Mouse (Mus musculus): ENCODE data around the gene Gm20388.

Gene Gm20388

DNA sequence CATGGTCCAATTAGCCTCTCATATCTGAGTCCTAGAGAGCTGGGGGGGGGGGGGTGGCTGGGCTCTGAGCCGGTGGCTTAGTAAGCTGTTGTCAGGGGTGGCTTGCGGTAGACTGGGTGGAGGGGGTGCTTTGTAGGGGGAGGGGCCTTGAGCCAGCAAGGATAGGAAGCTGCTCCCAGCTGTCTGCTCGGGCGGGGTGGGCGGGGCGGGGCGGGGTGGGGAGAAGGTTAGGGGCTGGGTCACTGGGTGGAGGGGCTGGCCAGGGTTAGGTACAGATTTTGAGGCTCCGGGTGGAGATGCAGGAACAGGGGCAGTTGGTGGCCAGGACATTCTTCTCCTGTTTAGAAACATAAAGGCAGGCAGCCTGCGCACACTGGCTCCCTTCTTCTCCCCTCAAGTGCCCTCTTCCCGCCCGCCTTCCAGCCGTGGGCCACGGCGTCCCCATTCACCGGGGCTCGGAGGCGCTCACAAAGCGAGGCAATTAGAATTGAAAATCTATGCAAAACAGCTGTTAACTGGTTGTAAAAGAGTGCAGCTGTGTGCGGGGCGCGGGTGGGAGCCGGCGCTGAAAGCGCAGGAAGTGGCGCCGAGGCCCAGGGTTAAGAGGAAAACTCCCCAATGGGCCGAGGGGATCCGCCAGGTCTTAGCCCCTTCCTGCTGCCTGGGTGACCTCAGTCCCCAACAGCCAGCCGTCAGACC lies 622.0 kb downstream of the Gm20388 start:
- DNase-seq (ENCODE audit: low spot score), result no peak

DNA sequence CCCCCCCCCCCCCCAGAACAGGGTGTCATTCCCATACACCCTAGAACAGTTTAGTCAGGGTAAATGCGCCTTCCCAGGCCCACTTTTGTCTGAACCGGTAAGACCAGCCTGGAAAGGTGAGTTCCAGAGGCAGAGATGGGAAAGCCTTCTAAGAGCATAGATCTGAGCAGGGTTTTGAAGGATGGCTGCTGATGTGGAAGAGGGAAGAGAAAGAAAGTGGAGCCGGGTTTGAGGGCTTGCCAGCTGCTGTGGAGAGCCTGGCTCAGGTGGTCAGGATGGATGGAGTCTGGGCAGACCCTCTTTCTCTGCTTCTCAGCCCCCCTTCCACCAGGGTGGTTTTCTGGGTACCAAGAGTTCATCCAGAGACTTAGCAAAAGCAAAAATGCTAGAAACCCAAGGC lies 622.7 kb downstream of the Gm20388 start:
- no peak for DNase-seq (ENCODE audit: low spot score)

DNA sequence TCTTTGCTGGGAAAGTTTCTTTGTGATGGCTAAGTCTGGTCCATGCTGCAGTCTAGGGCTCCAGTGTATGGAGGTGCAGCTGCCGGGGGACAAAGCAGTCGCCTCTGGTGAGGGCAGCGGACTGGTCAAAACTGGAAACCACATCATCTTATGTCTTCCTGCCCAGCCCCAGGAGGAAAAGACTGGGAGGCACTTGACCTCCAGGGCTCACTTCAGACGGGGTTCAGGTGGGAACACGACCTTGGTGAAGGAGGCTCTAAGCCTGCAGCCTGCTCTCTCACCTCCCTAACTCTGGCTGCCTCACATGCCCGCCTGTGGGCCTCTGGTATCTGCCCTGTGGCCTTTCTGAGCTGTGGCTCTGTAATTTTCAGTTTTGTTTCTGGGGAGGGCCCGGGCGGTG lies 623.4 kb downstream of the Gm20388 start:
- no peak for DNase-seq (ENCODE audit: low spot score)

DNA sequence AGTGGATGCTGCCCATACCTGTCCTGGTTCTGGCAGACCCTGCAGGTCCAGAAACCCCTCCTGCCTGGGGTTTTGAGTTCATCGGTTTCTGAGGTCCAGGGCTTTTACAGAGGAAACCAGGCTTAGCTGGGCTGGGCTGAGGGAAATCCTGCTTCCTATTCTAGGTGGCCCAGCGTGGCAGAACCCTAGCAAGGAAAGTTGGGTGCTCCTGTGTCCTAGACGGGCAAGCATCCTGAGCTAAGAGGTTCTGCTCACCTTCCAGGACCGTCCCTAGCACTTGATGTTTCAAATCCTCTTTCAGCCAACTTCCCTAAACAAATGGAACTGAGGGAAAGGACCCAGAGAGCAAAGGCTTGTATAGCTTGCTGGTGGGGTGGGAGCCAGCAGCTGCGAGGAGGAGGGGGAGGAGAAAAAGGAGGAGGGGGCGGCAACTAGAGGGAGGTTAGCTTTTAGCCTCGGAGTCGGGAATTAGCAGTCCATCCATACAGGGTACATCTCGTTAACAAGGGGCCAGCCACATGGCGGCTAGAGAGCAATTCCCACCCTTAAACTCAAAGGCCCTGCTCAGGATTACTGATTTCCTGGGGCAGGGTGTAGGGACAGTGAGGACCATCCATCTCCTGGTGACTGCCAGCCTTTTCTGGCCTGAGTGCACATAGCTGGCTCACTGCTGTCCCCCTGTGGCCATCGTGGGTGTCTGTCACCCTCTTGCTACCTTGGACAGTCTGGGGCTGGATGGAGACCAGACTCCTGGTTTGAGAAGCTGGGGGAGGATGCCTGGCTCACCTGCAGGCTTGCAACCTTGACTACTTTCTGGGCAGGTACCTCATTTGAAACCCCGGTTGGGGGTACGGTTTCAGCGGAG lies 624.1 kb downstream of the Gm20388 start:
- peak; percentile 79 for DNase-seq (ENCODE audit: low spot score)

DNA sequence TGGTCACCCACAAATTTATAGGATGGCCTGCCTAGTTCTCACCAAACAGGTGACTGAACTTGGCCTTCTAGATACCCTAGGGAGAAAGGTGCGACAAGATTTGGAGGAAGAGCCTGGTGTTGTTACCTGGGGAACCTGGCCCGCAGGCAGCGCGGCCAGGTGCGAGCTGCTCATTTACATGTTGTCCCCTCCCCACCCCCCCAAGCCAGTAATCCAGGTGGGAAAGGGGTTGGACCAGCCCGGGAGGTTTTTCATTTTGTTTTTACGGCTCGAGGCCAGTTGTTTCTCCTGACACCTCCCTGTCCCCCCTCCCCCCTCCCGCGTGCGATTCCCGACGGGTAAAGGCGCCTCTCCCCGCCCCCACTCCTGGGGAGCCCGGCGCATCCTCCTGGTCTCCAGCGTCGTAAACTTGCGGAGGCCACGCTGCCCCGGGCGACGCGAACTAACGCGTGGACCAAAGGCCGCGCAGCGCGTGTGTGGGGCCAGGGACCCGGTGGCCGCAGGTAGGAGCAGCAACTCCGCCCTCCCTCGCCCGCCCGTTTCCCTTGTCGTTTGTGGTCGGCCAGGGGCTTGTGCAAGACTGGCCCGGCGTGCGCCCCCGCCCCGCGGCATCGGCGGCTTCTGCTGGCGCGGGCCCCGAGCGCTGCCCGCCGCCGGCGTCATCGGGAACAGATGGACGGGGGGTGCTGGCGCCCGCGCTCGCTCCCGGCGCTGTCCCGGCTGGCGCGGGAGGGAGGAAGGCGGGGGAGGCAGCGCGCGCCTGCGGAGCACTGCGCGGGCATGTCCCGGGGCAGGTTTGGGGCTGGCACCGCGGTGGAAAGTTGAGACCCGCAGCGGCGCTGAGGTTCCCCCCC lies 625.0 kb downstream of the Gm20388 start:
- peak; percentile 57 for DNase-seq (ENCODE audit: low spot score)

DNA sequence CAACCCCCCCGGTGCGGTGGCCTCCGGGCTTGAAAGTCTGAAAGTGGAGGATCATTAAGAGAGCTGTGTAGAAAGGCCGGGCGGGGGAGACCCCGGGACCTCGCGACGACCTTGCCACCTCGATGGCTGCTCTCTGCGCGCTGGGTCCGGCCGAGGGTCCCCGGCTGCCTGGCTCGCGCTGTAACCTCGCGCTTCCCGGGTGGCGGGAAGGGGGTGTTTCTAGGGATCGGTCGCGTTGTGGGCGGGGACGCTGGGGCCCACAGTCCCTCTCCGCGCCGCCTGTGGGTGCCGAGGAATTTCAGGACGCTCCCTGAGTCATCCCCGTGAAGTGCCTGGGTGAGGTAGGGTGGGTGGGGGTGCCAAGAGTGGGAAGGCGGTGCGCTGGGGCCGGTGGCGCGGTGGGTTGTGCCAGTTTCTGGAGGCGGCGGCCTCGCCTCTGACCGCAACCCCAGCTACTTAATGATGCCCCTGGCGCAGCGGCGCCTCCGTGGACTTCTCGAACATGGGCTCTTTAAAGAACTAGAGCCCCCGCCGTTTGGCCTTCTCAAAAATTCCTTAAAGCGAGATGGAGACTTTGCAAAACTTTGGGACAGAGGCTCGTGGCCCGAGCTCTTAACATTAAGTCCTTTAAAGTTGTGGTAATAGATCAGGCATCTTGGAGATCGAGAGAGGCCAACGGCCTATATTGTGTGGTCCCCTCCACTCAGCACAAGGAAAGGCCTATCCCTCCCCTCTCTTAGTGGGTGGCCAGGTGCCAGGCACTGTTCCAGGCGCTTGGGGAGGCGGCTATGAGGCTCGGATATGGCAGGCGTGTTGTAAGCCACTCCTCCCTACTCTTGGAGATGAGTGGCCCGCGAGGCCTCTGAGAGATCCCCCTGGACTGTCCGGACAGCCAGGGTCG lies 625.9 kb downstream of the Gm20388 start:
- DNase-seq (ENCODE audit: low spot score), result peak; percentile 38

DNA sequence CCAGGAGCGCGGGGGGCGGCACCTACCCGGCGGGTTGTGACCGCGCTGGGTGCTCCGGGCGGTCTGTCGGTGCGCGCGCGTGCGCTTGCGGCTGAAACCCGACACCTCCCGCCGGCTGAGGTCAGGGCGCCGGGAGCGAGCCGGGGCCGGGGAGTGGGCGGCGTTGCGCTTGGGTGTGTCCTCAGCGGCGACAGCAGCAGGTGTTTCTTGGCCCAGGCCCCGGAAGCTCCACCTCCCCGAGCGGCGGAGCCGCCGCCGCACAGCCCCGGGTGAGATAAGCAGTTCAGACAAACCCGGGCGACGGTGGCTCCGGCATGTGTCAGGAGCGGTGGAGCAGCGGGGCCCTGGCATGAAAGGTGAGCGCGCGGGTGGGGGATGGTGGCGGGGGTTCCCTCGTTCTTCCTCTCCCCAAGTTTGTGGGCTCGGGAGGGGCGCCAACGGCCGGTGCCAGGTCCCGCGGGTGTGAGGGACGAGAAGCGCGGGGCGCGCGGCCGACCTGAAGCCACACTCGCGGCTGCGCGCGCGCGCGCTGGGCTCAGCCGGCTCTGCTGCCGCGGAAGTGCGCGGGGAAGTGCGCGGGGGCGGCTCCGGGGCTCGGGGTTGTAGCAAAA lies 626.7 kb downstream of the Gm20388 start:
- DNase-seq (ENCODE audit: low spot score), result peak; percentile 80

DNA sequence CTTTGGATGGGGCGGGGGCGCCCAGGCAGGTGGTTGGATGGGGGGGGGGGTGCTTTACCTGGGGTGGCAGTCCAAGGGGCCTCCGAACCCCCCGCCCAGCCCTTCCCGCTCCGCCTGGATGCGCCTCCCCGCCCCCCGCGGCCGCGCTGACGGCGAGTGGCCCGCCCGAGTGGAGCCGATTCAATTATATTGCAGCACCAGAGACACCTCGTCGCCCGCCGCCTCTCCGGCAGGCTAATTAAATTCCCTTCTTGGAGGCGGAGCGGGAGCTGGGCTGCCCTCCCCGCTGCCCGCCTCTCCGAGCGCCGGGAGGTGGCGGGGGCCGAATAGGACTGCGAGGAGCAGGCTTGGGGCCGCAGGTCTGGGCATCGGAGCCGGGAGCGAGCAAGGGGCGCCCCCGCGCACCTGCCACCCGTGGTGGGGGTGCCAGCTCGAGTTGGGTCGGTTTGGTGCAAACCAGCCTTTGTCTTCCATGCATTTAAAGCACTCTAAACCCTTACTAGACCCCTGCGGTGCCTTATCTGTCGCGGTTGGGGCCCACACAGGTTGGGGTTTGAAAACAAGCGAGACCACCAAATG lies 627.3 kb downstream of the Gm20388 start:
- DNase-seq (ENCODE audit: low spot score), result peak; percentile 52

DNA sequence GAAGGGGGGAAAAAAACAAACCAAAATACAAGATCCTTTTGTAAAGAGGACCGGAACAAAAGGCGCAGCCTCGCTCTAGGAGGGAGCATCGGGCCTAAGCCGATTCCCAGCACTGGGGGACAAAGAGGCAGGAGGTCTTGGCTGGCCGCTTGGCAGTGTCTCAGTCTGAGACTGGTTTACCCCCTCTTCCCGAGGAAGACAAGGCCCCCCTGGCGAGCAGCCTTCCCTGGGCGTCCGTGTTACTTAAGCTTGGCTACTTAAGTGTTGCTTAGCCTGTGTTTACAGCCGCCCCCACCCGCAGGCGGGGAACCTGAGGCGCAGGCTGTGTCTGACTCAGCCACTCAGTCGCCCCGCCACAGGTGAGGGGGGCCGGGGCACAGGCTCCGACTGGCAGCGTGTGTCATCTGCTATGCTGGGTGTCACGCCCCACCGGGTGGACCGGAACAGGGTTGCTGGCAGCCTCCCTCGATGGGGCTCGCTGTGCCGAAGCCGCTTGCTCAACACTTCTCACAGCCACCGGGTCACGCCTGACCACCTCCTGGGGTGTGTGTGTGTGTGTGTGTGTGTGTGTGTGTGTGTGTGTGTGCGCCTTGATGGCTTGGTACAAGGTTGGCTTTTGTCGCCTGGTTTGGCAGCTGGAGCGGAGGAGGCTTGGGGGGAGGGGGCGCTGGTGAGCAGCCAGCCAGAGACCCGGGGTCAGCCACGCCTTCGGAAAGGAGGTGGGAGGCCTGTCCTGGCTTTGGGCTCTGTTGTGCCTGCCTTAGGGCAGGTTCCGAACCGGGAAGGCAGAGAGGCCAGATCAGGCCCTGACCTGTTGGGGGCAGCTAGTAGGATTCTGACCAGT lies 628.0 kb downstream of the Gm20388 start:
- peak; percentile 70 for DNase-seq (ENCODE audit: low spot score)

DNA sequence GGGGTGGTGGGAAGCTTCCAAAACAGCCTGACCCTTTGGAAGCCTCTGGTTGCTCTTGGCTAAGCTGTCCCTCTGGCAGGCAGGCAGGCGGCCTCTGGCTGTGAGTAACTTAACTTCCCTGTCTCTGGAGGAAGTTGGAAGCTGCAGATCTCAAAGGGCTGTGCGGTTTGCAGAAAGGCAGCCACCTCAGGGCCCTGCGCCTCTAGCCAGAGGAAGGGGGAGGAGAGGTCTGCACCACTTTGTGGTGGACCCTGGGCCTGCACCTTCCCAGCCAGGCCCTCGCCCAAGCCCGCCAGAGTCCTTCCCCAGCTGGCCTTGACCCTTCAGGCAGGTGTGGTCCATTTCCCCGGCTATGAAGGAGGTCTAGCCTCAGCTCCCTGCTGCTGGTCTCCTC lies 628.7 kb downstream of the Gm20388 start:
- DNase-seq (ENCODE audit: low spot score), result no peak

DNA sequence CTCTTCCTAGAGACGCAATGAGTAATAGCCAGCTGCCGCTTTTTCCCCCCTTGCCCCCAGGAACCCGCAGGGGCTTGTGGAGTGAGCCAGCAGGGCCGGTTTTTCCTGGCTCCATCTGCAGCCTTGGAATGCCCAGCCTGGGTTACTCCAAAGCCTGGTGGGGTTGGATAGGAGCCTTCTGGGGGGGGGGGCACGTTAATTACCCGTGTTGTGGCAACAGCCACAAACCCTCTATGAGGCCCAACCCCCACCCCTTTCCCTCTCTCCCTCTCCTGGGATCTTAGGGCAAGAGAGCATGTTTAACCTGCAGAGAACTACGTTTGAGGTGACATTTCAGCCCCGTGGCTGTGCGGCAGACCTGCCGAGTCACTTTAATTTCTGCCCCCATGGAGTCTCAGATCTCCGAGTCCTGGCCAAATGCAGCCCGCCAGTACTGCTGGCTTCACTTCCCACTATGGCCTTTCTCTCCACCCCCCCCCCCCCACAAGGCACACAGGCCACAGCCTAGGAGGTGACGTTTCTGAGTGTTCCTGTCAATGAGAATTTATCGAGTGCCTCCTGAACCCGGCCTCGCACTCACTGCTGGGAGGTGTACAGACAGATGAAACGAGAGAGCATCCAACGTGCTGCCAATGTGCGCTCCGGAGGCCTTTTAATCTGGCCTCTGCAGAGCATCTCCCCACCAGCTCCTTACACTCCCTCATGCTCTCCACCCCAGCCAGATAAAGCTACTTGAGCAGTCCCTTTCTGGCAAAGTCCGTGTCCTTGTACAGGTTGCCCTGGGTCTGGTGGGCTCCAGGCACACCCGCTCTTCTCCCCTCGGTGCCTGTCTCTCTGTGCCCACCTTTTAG lies 629.4 kb downstream of the Gm20388 start:
- no peak for DNase-seq (ENCODE audit: low spot score)

DNA sequence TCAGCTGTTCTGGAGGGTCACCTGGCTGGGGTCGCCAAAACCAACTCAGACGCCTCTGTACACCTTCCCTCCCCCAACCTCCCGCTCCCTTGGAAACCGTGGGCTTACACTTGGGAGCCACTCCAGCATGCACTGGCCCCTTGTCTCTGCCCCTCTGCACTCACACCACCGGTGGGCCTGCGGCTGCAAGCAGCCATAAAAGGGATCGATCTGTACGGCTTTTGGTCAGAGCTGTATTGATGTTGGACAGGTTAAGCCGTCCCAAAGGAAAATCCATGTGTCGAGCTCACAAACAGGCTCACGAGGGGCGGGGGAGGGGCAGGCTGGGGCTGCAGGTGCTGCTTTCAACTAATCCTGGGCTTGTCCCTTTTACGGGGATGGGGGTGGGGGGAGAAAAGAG lies 632.4 kb downstream of the Gm20388 start:
- no peak for DNase-seq (ENCODE audit: low spot score)

DNA sequence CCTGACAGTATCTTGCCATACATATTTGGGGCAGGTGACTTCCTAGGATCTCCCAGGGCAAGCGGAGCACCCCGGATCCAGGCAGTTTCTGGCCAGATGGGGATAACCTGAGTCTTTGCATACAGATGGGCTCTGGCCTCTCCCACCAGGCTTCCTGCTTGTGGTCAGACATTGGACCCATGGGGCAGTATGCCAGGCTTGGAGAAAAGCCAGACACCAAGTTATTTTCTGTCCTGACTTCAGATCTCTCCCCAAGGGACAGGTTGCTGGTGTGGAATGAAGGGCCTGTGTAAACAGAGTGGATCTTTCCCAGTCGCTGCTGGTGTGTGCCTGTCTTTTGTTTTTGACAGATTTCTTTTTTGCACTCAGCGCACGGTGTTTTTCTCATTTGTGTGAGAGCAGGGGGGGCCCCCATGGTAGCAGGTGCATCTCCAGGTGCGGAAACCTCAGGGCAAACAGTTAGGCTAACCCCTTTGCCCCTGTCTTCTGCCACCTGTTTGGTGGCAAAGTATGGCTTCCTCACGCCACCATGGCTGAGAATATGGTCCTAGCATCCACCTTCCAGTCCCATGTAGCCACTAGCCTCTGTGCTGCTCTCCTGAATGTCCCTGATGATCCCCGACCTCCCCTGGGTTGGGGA lies 632.9 kb downstream of the Gm20388 start:
- no peak for DNase-seq (ENCODE audit: low spot score)

DNA sequence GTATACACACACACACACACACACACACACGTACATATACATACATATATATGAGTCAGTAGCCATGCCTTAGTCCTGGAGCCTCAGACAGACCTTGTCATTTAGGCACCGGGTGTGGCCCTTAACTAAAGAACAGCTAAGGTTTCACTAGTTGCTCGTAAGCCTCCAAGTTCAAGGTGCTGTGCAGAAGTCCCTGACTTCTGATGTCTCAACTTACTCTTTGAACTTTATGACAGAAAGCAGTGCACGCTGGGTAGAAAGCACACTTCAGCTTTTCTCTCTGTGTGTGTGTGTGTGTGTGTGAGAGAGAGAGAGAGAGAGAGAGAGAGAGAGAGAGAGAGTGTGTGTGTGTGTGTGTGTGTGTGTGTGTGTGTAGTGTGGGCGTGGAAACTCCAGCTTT lies 633.5 kb downstream of the Gm20388 start:
- DNase-seq (ENCODE audit: low spot score), result no peak

DNA sequence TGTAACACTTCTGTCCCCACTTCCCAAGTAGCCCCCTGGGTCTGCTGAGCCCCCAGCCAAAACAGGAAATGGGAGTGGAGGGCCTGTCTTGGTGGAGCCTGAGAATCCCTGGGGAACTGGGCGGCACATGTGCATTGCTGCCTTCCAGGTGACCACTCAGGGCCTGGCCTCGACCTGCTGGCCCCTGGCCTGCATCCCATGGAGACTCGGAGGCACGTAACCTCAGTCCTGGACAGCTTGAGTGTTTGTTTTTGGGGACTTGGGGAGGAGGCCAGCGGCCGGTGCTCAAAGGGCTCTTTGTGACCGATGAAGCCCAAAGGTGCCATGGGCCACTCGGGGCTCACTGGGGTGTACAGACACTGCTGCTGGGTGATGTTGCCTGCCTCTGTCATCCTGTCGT lies 636.9 kb downstream of the Gm20388 start:
- DNase-seq (ENCODE audit: low spot score), result no peak

DNA sequence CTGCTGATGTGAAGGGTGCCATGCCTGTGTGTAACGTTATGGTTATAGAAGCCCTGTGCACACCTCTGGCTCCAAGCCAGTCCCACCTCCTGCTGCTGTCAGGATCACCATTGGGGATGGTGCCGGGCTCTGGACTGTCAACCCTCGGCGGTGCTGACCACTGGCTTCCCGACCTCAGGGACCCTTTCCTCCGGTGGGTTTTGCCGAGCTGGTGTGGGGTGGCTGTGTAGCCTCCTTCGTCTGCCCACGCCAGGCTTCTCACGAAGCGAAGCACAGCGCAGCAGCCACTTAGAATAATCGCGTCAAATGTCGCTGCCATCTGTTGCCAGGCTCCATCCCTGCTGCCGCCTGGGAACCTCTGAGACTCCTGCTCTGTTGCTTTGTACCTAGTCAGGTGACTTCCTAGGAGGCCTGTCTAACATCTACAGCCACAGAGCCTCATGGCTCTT lies 637.7 kb downstream of the Gm20388 start:
- no peak for DNase-seq (ENCODE audit: low spot score)

DNA sequence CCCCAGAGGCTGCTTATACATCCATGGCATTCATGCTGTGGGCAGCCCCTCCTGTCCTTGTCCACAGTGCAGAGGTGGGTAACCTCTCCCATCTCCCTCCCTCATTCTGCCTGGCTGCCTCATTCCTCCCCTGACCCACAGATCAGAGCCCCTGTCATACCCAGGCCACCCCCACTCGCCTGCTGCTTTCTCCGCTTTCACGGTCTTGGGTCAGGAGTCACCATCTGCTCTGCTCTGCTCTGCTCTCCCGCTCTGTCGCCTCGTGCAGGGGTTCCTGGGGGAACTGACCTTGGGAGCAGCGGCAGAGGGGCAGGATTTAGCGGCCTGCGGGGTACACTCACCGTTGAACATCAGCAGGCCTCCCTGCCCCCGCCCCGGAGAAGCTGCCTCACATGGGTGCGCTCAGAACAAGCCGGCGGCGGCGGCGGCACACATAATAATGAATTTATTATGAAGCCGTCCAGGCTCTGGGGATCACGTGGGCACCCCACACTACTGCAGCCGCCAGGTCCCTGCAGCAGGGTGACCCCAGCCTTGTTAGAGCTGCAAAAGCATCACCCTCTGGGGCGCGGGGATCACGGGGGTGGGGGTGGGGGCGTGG lies 638.8 kb downstream of the Gm20388 start:
- DNase-seq (ENCODE audit: low spot score), result no peak

DNA sequence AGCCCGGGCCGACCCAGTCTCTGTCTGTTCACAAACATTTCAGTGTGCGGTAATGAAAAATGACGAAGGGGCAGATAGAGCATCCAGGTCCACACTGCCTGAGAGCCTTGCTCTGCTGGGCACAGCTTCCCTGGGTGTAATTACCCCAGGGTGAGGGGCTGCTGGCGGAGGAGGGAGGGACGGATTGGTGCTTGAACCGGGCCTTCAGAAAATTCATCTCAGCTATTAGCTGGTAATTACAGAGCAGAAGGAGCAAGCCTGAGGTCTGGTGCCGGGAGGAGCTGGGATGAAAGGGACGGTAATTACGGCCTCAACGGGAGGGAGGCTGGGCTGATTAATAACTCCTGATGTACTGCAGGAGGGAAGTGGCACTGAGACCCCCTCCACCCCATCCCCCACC lies 639.3 kb downstream of the Gm20388 start:
- DNase-seq (ENCODE audit: low spot score), result no peak
